Mouse (Mus musculus) thymus, adult 2 months (tissue): ENCODE data around the gene Ms4a12.

Experiments
- CTCF ChIP-seq: fragments of 200-500 bp; IDR thresholded peaks from 2 replicates; pipeline ENCODE4 v1.5.1; 2012; ENCODE audit warnings: mild to moderate bottlenecking, control low read depth, low read length, moderate library complexity, borderline replicate concordance; ENCODE audit not compliant: control insufficient read depth, poor library complexity, insufficient read depth; ENCODE audit errors: extremely low read depth
- POLR2A ChIP-seq: fragments of 200-500 bp; IDR thresholded peaks from 2 replicates; pipeline ENCODE4 v1.6.1; 2012; ENCODE audit warnings: mild to moderate bottlenecking, low read length, control low read depth, moderate library complexity; ENCODE audit not compliant: control insufficient read depth, poor library complexity, insufficient read depth; ENCODE audit errors: extremely low read depth

- TF ChIP-seq CTCF (no peak), POLR2A (no peak)
Observed at GRCm38 (mm10) chr19:11196546-11196945, 35.7 kb downstream of the Ms4a12 start, which contains the start of gene Ms4a13.
